Mouse (Mus musculus) T-helper 2 cell (primary cell): Measurements from ENCODE around the gene 4930503B20Rik.

Source experiments
- in situ Hi-C: fragments of 300-600 bp; cut with MboI, MseI; formaldehyde crosslinking; loops from one replicate; pipeline ENCODE4 v1.15.1; 2025; ENCODE audit warnings: high pct_unique_total_duplicates

The 4930503B20Rik gene

DNA sequence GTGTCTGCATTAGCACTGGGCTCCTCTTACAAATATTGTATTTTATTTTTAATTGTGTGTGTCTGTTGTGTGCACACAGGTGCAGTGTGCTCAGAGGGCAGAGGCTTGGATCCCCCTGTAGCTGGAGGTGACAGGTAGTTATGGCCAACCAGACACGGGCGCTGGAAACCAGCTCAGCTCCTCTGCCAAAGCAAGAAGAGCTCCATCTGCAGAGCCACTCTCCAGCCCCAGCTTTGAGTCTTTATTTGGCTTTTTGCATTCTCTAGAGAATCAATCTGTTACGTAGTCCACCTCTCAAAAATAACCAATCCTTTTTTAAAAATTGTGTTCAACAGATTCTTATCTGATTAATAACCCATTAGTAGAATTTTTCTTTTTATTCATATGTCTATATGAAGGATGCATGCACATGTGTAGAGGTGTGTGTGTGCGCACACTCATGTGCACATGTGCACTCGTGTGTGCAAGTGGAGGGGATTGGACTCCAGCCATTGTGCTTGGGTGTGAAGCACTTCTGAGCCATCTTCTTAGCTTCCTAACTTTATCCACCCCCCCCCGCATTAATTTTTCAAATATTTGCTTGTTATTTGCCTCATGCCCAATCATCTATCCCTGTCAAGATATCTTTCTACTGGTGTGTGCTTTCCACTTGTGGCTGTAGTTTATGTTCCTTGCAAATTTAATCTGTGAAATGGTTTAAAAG lies 51.8 kb downstream of the 4930503B20Rik start:
- in situ Hi-C loops: no loop called here

DNA sequence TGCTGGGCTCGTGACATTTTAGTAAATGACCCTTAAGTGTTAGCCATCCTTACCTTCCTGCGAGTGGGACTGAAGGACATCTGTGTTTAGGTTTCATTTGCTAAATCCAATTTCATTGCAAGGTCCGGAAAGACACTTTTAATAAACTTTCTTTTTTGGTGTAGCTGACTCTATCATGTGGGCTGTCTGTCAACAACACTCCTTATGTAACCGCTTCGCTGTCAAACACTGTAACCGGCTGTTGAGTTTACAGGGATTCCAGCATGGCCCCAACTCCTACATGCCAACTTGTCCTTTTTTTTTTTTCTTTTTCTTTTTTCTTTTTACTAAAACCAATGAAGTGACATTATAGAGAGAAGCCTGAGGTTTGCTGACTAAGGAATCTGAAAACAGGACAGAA lies 52.7 kb downstream of the 4930503B20Rik start:
- in situ Hi-C loops: no loop called here

DNA sequence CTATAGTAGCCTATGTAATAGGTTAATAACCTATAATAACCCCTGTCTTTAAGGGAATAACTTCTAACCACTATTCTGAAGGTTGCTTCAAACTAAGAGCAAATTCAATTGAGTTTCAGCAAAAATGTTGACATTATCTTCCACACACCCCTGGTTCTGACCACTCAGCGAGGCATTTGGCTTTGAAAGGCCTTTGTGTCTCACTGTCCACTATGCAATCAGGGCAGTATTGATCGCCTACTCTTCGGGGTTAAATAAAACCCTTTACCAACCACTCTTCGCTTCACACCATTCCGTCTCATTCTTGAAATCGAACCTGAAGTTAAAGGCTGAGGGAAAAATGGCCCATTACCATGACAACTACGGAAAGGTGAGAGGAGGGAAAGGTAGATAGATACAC lies 54.3 kb downstream of the 4930503B20Rik start:
- in situ Hi-C loops: no loop called here

DNA sequence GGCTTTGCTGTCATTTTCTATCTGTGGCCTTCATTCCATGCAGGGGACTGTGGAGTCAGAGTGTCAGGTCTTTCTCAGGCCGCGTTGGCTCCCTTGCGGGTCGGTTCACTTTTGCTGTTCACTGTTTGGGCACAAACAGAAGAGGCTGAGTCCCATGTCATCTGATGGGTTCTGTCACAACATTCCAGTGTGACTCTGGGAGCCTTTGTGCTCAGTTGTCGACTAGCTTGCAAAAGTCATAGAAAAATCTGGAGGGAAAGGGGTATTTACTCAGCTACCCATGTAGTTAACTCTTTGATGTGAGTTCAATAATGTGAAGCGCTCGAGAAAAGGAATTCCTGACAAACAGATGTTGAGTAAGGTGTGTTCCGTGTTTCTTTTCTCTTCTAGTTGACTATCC lies 54.7 kb downstream of the 4930503B20Rik start:
- in situ Hi-C loops: no loop called here

DNA sequence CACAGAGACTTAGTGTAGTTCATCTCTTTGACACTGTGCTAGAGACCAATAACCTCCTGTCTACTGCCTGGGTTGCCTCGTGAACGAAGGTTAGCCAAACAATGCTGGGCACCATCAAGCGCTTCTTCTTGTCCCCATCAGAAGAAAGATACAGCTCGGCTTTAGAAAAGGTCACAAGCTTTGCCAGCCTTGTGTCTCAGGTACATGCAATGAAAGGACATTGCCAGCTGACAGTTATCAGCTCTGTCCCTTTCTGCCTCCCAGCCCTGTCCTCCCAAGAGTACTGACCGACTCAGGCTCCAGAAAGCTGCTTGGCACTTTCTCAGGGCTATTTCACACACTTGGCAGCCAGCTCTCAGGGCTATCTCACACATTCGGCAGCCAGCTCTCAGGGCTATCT lies 55.7 kb downstream of the 4930503B20Rik start:
- in situ Hi-C loops: no loop called here
